Mouse (Mus musculus): ENCODE measurements around the gene Scaf1.

DNA sequence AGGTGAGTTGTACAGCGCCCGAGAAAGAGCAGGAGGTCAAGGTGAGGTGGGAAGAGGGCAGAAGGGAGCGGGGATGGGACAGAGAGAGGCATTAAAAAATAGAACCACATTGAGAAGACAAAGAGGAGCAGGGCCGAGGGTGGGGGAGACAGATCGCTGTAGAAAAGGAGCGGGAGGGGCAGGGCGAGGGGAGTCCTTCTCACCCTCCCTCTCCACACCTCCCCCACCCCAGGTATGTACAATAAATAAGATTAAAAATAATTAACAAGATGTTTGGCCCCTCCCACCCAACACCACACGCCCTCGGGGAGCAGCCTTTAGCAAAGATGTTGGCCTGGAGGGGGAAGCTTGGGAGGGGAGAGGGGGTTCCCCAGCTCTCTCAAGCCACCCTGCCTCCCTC is 11.6 kb upstream of the Scaf1 start:
- TF ChIP-seq CTCF (IDR thresholded peaks at IDR 0.05; ENCODE audit: borderline replicate concordance, insufficient read depth, low read length), result no peak
- no peak for TF ChIP-seq POLR2A (IDR thresholded peaks at IDR 0.05; ENCODE audit: low read depth, low read length)

All from embryonic fibroblast, embryonic 13.5 days (primary cell).